Mouse (Mus musculus): ENCODE data around the gene Efcab5. TPM values are rescaled to one million over a fixed set of nuclear protein-coding genes. Genes with fewer than 3 reads are reported as not detected.
"Not testable (repeated sequence)": the region's sequence is repeated elsewhere in the genome, so short reads cannot be mapped to it uniquely, and the experiment has no call there.

Gene Efcab5
- total RNA-seq, 2 experiments from 2014 or later = 5.3 to 6.0 TPM

- intact Hi-C loops (cut with DNase I) = no loop called here
- DNase-seq (ENCODE audit: low spot score in 2 of 2) = no peak
These were observed 7.2 kb downstream of the Efcab5 start for GRCm38 (mm10) chr11:77181528-77181927.

GRCm38 (mm10) chr11:77180886-77181285 lies 7.9 kb downstream of the Efcab5 start:
- DNase-seq (ENCODE audit: low spot score in 2 of 2) = peak; percentile 21 to 50
- intact Hi-C loops (cut with DNase I) = no loop called here

GRCm38 (mm10) chr11:77179771-77180170 lies 9.0 kb downstream of the Efcab5 start:
- intact Hi-C loops (cut with DNase I) = no loop called here
- no peak for DNase-seq (ENCODE audit: low spot score in 2 of 2)

- DNase-seq (ENCODE audit: low spot score in 2 of 2) = peak in 1 of 2 experiments; percentile 23
These were observed 14.2 kb downstream of the Efcab5 start for GRCm38 (mm10) chr11:77174531-77174930.

GRCm38 (mm10) chr11:77173731-77174130 lies 15.0 kb downstream of the Efcab5 start:
- no peak for DNase-seq (ENCODE audit: low spot score in 2 of 2)
- intact Hi-C loops (cut with DNase I) = no loop called here

More at GRCm38 (mm10) chr11:77174531-77174930, 14.2 kb downstream of the Efcab5 start:
- intact Hi-C loops (cut with DNase I) = no loop called here

GRCm38 (mm10) chr11:77160744-77161143 lies 28.0 kb downstream of the Efcab5 start:
- intact Hi-C loops (cut with DNase I) = no loop called here
- no peak for DNase-seq (ENCODE audit: low spot score in 2 of 2)

GRCm38 (mm10) chr11:77160341-77160740 lies 28.4 kb downstream of the Efcab5 start:
- intact Hi-C loops (cut with DNase I) = no loop called here
- no peak for DNase-seq (ENCODE audit: low spot score in 2 of 2)

GRCm38 (mm10) chr11:77154214-77154613 lies 34.6 kb downstream of the Efcab5 start:
- intact Hi-C loops (cut with DNase I) = no loop called here
- no peak for DNase-seq (ENCODE audit: low spot score in 2 of 2)

GRCm38 (mm10) chr11:77150806-77151205 lies 38.0 kb downstream of the Efcab5 start:
- no peak for DNase-seq (ENCODE audit: low spot score in 2 of 2)
- intact Hi-C loops (cut with DNase I) = no loop called here

- intact Hi-C loops (cut with DNase I); DNase-seq (ENCODE audit: low spot score in 2 of 2): not testable (repeated sequence)
These were observed 38.8 kb downstream of the Efcab5 start for GRCm38 (mm10) chr11:77149783-77150630.

GRCm38 (mm10) chr11:77148774-77149173 lies 40.0 kb downstream of the Efcab5 start:
- intact Hi-C loops (cut with DNase I) = no loop called here
- no peak for DNase-seq (ENCODE audit: low spot score in 2 of 2)

- intact Hi-C loops (cut with DNase I) = no loop called here
- no peak for DNase-seq (ENCODE audit: low spot score in 2 of 2)
These were observed 41.0 kb downstream of the Efcab5 start for GRCm38 (mm10) chr11:77147753-77148152.

GRCm38 (mm10) chr11:77145423-77145822 lies 43.3 kb downstream of the Efcab5 start:
- DNase-seq (ENCODE audit: low spot score in 2 of 2) = no peak
- intact Hi-C loops (cut with DNase I) = no loop called here

GRCm38 (mm10) chr11:77141938-77142337 lies 46.8 kb downstream of the Efcab5 start:
- no peak for DNase-seq (ENCODE audit: low spot score in 2 of 2)
- intact Hi-C loops (cut with DNase I) = no loop called here

- no peak for DNase-seq (ENCODE audit: low spot score in 2 of 2)
- intact Hi-C loops (cut with DNase I) = no loop called here
These were observed 48.8 kb downstream of the Efcab5 start for GRCm38 (mm10) chr11:77139976-77140375.

GRCm38 (mm10) chr11:77133450-77133849 lies 55.3 kb downstream of the Efcab5 start:
- DNase-seq (ENCODE audit: low spot score in 2 of 2) = no peak
- intact Hi-C loops (cut with DNase I) = no loop called here

GRCm38 (mm10) chr11:77132580-77132979 lies 56.2 kb downstream of the Efcab5 start:
- intact Hi-C loops (cut with DNase I) = no loop called here
- DNase-seq (ENCODE audit: low spot score in 2 of 2) = no peak

- intact Hi-C loops (cut with DNase I) = no loop called here
These were observed 60.2 kb downstream of the Efcab5 start for GRCm38 (mm10) chr11:77128562-77128961.

GRCm38 (mm10) chr11:77111141-77111540 lies 77.6 kb downstream of the Efcab5 start:
- no peak for DNase-seq (ENCODE audit: low spot score in 2 of 2)
- intact Hi-C loops (cut with DNase I) = no loop called here

More at GRCm38 (mm10) chr11:77128562-77128961, 60.2 kb downstream of the Efcab5 start:
- DNase-seq (ENCODE audit: low spot score in 2 of 2) = no peak

GRCm38 (mm10) chr11:77108442-77108841 lies 80.3 kb downstream of the Efcab5 start:
- intact Hi-C loops (cut with DNase I) = loop anchor here (10.0 kb wide), 1 partner anchor 356 kb away; the partner anchor contains the start of gene Coro6
- DNase-seq (ENCODE audit: low spot score in 2 of 2) = no peak

GRCm38 (mm10) chr11:77107872-77108271 lies 80.9 kb downstream of the Efcab5 start:
- DNase-seq (ENCODE audit: low spot score in 2 of 2) = not testable (repeated sequence)
- intact Hi-C loops (cut with DNase I) = loop anchor here (10.0 kb wide), 1 partner anchor 357 kb away; the partner anchor contains the start of gene Coro6

Measured in left cerebral cortex, postnatal 36 days (tissue).